Mouse (Mus musculus) layer of hippocampus, postnatal 10 days (tissue): Measurements from ENCODE around the gene Olfr17. TPM values are rescaled to one million over a fixed set of nuclear protein-coding genes. Genes with fewer than 3 reads are reported as not detected.
"Not testable (repeated sequence)": the region's sequence is repeated elsewhere in the genome, so short reads cannot be mapped to it uniquely, and the experiment has no call there.

Experiments used
- DNase-seq, 2 experiments: peaks; one replicate each; pipeline ENCODE4 v3.0.0; 2021; ENCODE audit warnings: low spot score in 2 of 2
- long read RNA-seq: library from polyadenylated mRNA; stranded (forward); transcript quantifications from one replicate; pipeline ENCODE4 v2.0.0, GENCODE M21; 2023
- total RNA-seq, 2 experiments: library from RNA; stranded (reverse); gene quantifications; 2 replicates each; pipeline ENCODE4 v1.2.3; 2021

The Olfr17 gene
- total RNA-seq, result not detected
- long read RNA-seq, result 0 reads

GRCm38 (mm10) chr7:107092920-107093319, at the start of gene Olfr17:
Gene Olfr17, plus strand, starts transcription at chr7:107093220.
- DNase-seq, result no peak

GRCm38 (mm10) chr7:107044407-107044806, 48.6 kb upstream of the Olfr17 start:
- DNase-seq, result no peak

- DNase-seq, result peak; percentile 30 to 44
Observed at GRCm38 (mm10) chr7:107045833-107046232, 47.2 kb upstream of the Olfr17 start.

- no peak for DNase-seq
Observed at GRCm38 (mm10) chr7:107047578-107047977, 45.4 kb upstream of the Olfr17 start.

- DNase-seq, result no peak
Observed at GRCm38 (mm10) chr7:107070681-107071080, 22.3 kb upstream of the Olfr17 start, which contains the start of gene Olfr714. Gene Olfr714, plus strand, starts transcription at chr7:107070981.

- DNase-seq, result not testable (repeated sequence)
Observed at GRCm38 (mm10) chr7:107110269-107110668, 17.2 kb downstream of the Olfr17 start, which contains the start of gene Olfr715b. Gene Olfr715b, minus strand, starts transcription at chr7:107110369.

GRCm38 (mm10) chr7:107130983-107131382, 38.0 kb downstream of the Olfr17 start, which contains the start of gene Olfr715:
Gene Olfr715, minus strand, starts transcription at chr7:107131083.
- DNase-seq, result not testable (repeated sequence)

- DNase-seq, result not testable (repeated sequence)
Observed at GRCm38 (mm10) chr7:107138027-107138426, 45.0 kb downstream of the Olfr17 start, which contains the start of gene Olfr716. Gene Olfr716, plus strand, starts transcription at chr7:107138327.

Other genes starting within 250 kb of the Olfr17 start
- not detected for gene Olfr703, start 249.9 kb upstream of the Olfr17 start, total RNA-seq
- not detected for gene Olfr704, start 230.0 kb upstream of the Olfr17 start, total RNA-seq
- not detected for gene Olfr705, start 216.3 kb upstream of the Olfr17 start, total RNA-seq
- gene Olfr706, start 205.1 kb upstream of the Olfr17 start, total RNA-seq, result not detected
- gene Olfr707, start 192.0 kb upstream of the Olfr17 start, total RNA-seq, result not detected
- gene Olfr1532-ps1, start 185.2 kb upstream of the Olfr17 start, total RNA-seq, result not detected
- not detected for gene Olfr709-ps1, start 161.0 kb upstream of the Olfr17 start, total RNA-seq
- gene Olfr710, start 144.9 kb upstream of the Olfr17 start, total RNA-seq, result not detected
- under 1 TPM; 0.25 to 0.33 TPM for gene Olfr6, start 129.3 kb upstream of the Olfr17 start, total RNA-seq
- gene Olfr711, start 117.8 kb upstream of the Olfr17 start, total RNA-seq, result not detected
- gene Olfr2, start 87.1 kb upstream of the Olfr17 start, total RNA-seq, result not detected
- not detected for gene Olfr713, start 62.0 kb upstream of the Olfr17 start, total RNA-seq
- gene Olfr714, start 22.2 kb upstream of the Olfr17 start, total RNA-seq, result not detected
- gene Olfr715b, start 17.1 kb downstream of the Olfr17 start, total RNA-seq, result not detected
- not detected for gene Olfr715, start 37.9 kb downstream of the Olfr17 start, total RNA-seq
- not detected for gene Olfr716, start 45.1 kb downstream of the Olfr17 start, total RNA-seq
- not detected for gene Nlrp14, start 73.8 kb downstream of the Olfr17 start, total RNA-seq
- not detected for gene Rbmxl2, start 116.2 kb downstream of the Olfr17 start, total RNA-seq